Mouse (Mus musculus): Measurements from ENCODE around the gene Mtmr3.

GRCm38 (mm10) chr11:4461154-4461553, 133.5 kb downstream of the Mtmr3 start:
- TF ChIP-seq POLR2A (IDR thresholded peaks at IDR 0.05; ENCODE audit: borderline replicate concordance, extremely low read depth, insufficient read depth, insufficient read length, poor library complexity, severe bottlenecking) (no peak), CTCF (IDR thresholded peaks at IDR 0.05; ENCODE audit: borderline replicate concordance, extremely low read depth, insufficient read depth, insufficient read length) (no peak)

Data from brain, embryonic 14.5 days (tissue).